Mouse (Mus musculus) hematopoietic multipotent progenitor cell, adult 10-12 weeks (in vitro differentiated cells): ENCODE results near the gene Abl1. TPM values are rescaled to one million over a fixed set of nuclear protein-coding genes. Genes with fewer than 3 reads are reported as not detected.

ENCODE experiments used
- polyA plus RNA-seq: library from polyadenylated mRNA; stranded (reverse); fragments of >175 nt; gene quantifications from 2 replicates; pipeline ENCODE4 v1.2.3, GENCODE M21; 2012; ENCODE audit warnings: low replicate concordance

The Abl1 gene
- polyA plus RNA-seq: 78.8 and 128 TPM in 2 replicates

DNA sequence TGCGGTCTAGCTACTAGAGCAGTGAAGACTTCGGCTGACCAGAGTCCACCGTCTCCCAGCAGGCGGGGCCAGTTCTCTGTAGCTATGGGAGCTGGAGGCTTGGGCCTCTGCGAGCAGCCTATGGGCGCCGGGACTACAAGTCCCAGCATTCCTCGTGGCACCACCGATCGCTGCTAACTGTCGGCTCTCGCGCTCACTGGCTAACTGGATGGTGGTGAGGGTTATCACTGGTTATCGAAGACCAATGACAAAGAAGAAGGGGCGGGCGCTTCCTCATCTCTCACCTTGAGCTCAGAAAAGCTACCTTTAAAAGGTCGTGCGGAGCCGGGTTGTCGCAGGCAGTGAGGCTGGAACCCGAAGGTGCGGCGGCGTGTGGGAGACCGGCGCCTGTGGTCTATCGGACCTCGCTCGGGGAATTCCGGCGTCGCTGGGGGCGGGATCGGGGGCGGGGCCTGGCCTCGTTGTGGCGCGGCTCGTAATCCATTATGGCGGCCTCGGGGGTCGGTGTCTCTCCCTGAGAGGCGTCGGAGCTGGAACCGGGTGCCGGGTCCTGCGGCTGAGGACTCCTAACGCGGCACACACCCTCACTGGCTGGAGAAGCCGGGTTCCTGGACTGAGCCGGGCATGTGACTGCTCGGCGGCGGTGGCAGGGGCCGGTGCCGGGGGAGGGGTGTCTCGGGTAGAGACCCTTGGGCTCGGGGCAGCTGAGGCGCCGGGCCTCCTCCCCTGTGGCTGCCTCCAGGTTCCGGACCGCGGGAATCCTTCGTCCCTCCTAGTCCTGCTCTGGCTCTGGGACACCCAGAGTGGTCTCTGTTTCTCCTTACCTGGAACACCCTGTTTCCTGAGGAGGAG lies at the start of gene Abl1:
Gene Abl1 (plus strand): TSS at position 303 of the 852 bp plus-strand sequence.

GRCm38 (mm10) chr2:31639901-31640608 lies 48.1 kb upstream of the Abl1 start, which contains the start of gene Prdm12:
Prdm12 (plus strand) TSS chr2:31640037.

GRCm38 (mm10) chr2:31670551-31671035 lies 17.6 kb upstream of the Abl1 start, which contains the start of gene Exosc2:
Exosc2 (plus strand) TSS chr2:31670715.

GRCm38 (mm10) chr2:31810444-31810843 lies 122.3 kb downstream of the Abl1 start, which contains the start of gene Qrfp:
Qrfp (minus strand) TSS chr2:31810580.

GRCm38 (mm10) chr2:31845896-31846691 lies 157.9 kb downstream of the Abl1 start, which contains the start of gene Fibcd1:
Fibcd1 (minus strand) TSS chr2:31846005.

Other genes starting within 250 kb of the Abl1 start
- gene Ass1, start 218.2 kb upstream of the Abl1 start, polyA plus RNA-seq: 9.6 and 11.4 TPM in 2 replicates
- 48.5 and 84.3 TPM in 2 replicates for gene Fubp3, start 115.7 kb upstream of the Abl1 start, polyA plus RNA-seq
- not detected in 2 replicates for gene Prdm12, start 48.3 kb upstream of the Abl1 start, polyA plus RNA-seq
- gene Exosc2, start 17.7 kb upstream of the Abl1 start, polyA plus RNA-seq: 4.7 and 9.0 TPM in 2 replicates
- 2.5 and 3.6 TPM in 2 replicates for gene Qrfp, start 122.2 kb downstream of the Abl1 start, polyA plus RNA-seq
- 0.18 and 0.20 TPM in 2 replicates for gene Fibcd1, start 157.6 kb downstream of the Abl1 start, polyA plus RNA-seq
- 0.06 TPM in 1 of 2 replicates, not detected in the other for gene Lamc3, start 198.9 kb downstream of the Abl1 start, polyA plus RNA-seq